Mouse (Mus musculus) bone marrow macrophage, adult 2 months (primary cell): Measurements from ENCODE around the gene Pum1. TPM values are rescaled to one million over a fixed set of nuclear protein-coding genes. Genes with fewer than 3 reads are reported as not detected.
"Not testable (repeated sequence)": the region's sequence is repeated elsewhere in the genome, so short reads cannot be mapped to it uniquely, and the experiment has no call there.

Source experiments
- H3K27ac ChIP-seq: 2 replicates; pipeline ENCODE4 v1.5.1; 2012; ENCODE audit warnings: low read depth, low read length; ENCODE audit not compliant: insufficient read depth
- H3K4me1 ChIP-seq: 2 replicates; pipeline ENCODE4 v1.6.1; 2012; ENCODE audit warnings: low read length; ENCODE audit not compliant: control insufficient read depth, insufficient read depth
- H3K4me3 ChIP-seq: 2 replicates; pipeline ENCODE4 v1.5.1; 2012; ENCODE audit warnings: mild to moderate bottlenecking, low read length, moderate library complexity; ENCODE audit not compliant: insufficient read depth
- CTCF ChIP-seq: IDR thresholded peaks from 2 replicates; pipeline ENCODE4 v1.5.1; 2012; ENCODE audit warnings: low read depth, mild to moderate bottlenecking, low read length, moderate library complexity
- POLR2A ChIP-seq: IDR thresholded peaks from 2 replicates; pipeline ENCODE4 v1.6.1; 2012; ENCODE audit warnings: mild to moderate bottlenecking, low read depth, low read length, borderline replicate concordance
- polyA plus RNA-seq: library from polyadenylated mRNA; stranded (reverse); fragments of >200 nt; gene quantifications from 2 replicates; pipeline ENCODE4 v1.2.4, GENCODE M21; 2012; ENCODE audit not compliant: missing spikeins, insufficient read depth, insufficient read length

The Pum1 gene
- polyA plus RNA-seq, 1 experiment: 35.2 TPM

GRCm38 (mm10) chr4:130668541-130668940, 5.4 kb downstream of the Pum1 start:
- TF ChIP-seq POLR2A (no peak), CTCF (no peak)
- Histone ChIP-seq H3K4me1 (peaks cover 10% of the 10 kb centered on the region), H3K27ac (no peak overlapping the region), H3K4me3 (no peak overlapping the region)

GRCm38 (mm10) chr4:130668991-130669390, 5.9 kb downstream of the Pum1 start:
- TF ChIP-seq CTCF (no peak), POLR2A (no peak)
- no peak overlapping the region for H3K27ac ChIP-seq
- H3K4me1 ChIP-seq: peaks cover 10% of the 10 kb centered on the region
- H3K4me3 ChIP-seq: no peak overlapping the region

GRCm38 (mm10) chr4:130670023-130670422, 6.9 kb downstream of the Pum1 start:
- peaks cover 10% of the 10 kb centered on the region for H3K4me1 ChIP-seq
- not testable (repeated sequence) for H3K27ac ChIP-seq, H3K4me3 ChIP-seq

- Histone ChIP-seq H3K4me1 (peaks cover 12% of the 10 kb centered on the region), H3K27ac (no peak overlapping the region)
- TF ChIP-seq POLR2A (no peak), CTCF (no peak)
Measured at GRCm38 (mm10) chr4:130671079-130671845, 8.1 kb downstream of the Pum1 start.

GRCm38 (mm10) chr4:130672161-130672560, 9.0 kb downstream of the Pum1 start:
- peaks cover 17% of the 10 kb centered on the region for H3K4me1 ChIP-seq
- H3K4me3 ChIP-seq: no peak overlapping the region
- no peak overlapping the region for H3K27ac ChIP-seq
- no peak for TF ChIP-seq POLR2A

More at GRCm38 (mm10) chr4:130671079-130671845, 8.1 kb downstream of the Pum1 start:
- H3K4me3 ChIP-seq: no peak overlapping the region

GRCm38 (mm10) chr4:130676746-130677145, 13.6 kb downstream of the Pum1 start:
- no peak for TF ChIP-seq CTCF
- TF ChIP-seq POLR2A: no peak

GRCm38 (mm10) chr4:130678149-130678548, 15.0 kb downstream of the Pum1 start:
- Histone ChIP-seq H3K4me3 (no peak overlapping the region), H3K27ac (no peak overlapping the region), H3K4me1 (peaks cover 13% of the 10 kb centered on the region)
- TF ChIP-seq CTCF (no peak), POLR2A (no peak)

More at GRCm38 (mm10) chr4:130676746-130677145, 13.6 kb downstream of the Pum1 start:
- H3K27ac ChIP-seq: no peak overlapping the region
- H3K4me3 ChIP-seq: no peak overlapping the region
- peaks cover 13% of the 10 kb centered on the region for H3K4me1 ChIP-seq

GRCm38 (mm10) chr4:130680676-130681075, 17.6 kb downstream of the Pum1 start:
- Histone ChIP-seq H3K4me3 (no peak overlapping the region), H3K27ac (no peak overlapping the region), H3K4me1 (peaks cover 13% of the 10 kb centered on the region)
- no peak for TF ChIP-seq CTCF
- TF ChIP-seq POLR2A: no peak

GRCm38 (mm10) chr4:130683051-130683450, 19.9 kb downstream of the Pum1 start:
- H3K4me1 ChIP-seq, H3K27ac ChIP-seq, H3K4me3 ChIP-seq: not testable (repeated sequence)

GRCm38 (mm10) chr4:130693936-130694335, 30.8 kb downstream of the Pum1 start:
- H3K27ac ChIP-seq: no peak overlapping the region
- no peak overlapping the region for H3K4me3 ChIP-seq
- H3K4me1 ChIP-seq: peaks cover 21% of the 10 kb centered on the region
- TF ChIP-seq POLR2A (no peak), CTCF (no peak)

GRCm38 (mm10) chr4:130694982-130695381, 31.9 kb downstream of the Pum1 start:
- TF ChIP-seq POLR2A: no peak
- no peak for TF ChIP-seq CTCF
- no peak overlapping the region for H3K4me3 ChIP-seq
- H3K27ac ChIP-seq: no peak overlapping the region
- peaks cover 26% of the 10 kb centered on the region for H3K4me1 ChIP-seq

GRCm38 (mm10) chr4:130701061-130701460, 37.9 kb downstream of the Pum1 start:
- Histone ChIP-seq H3K27ac (no peak overlapping the region), H3K4me3 (no peak overlapping the region), H3K4me1 (peaks cover 29% of the 10 kb centered on the region)
- TF ChIP-seq CTCF (no peak), POLR2A (no peak)
